Mouse (Mus musculus) midbrain, embryonic 10.5 days (tissue): ENCODE measurements at regions not wholly inside any gene's neighbourhood (a gene's known extent, or its start where the extent isn't known, plus 50 kb on each side); places are given as distances from the start of the nearest gene placed in this dataset.

Experiments used
- DNase-seq: peaks from one replicate; pipeline ENCODE4 v3.0.0-alpha.2; 2017; ENCODE audit warnings: low spot score
- H3K27ac ChIP-seq: fragments of 300-500 bp; sonication (generic); replicated peaks from 2 replicates; pipeline ENCODE4 v1.5.1; 2016; ENCODE audit warnings: mild to moderate bottlenecking
- H3K27me3 ChIP-seq: fragments of 300-500 bp; sonication (generic); 2 replicates; pipeline ENCODE4 v1.6.1; 2016; ENCODE audit warnings: low read depth, mild to moderate bottlenecking; ENCODE audit not compliant: poor library complexity, severe bottlenecking
- H3K36me3 ChIP-seq: fragments of 300-500 bp; sonication (generic); 2 replicates; pipeline ENCODE4 v1.6.1; 2016; ENCODE audit warnings: mild to moderate bottlenecking, moderate library complexity
- H3K4me1 ChIP-seq: fragments of 300-500 bp; sonication (generic); 2 replicates; pipeline ENCODE4 v1.6.1; 2016
- H3K4me3 ChIP-seq: fragments of 300-500 bp; sonication (generic); 2 replicates; pipeline ENCODE4 v1.5.1; 2016; ENCODE audit warnings: mild to moderate bottlenecking, moderate library complexity
- H3K9me3 ChIP-seq: fragments of 300-500 bp; sonication (generic); replicated peaks from 2 replicates; pipeline ENCODE4 v1.6.1; 2016; ENCODE audit warnings: mild to moderate bottlenecking
- WGBS: fragments of 180-500 bp; shearing (Covaris S2); methylation state at CpG from one replicate; pipeline ENCODE4 v1.1.7; 2016; 5-methylcytosine and 5-hydroxymethylcytosine counted together

DNA sequence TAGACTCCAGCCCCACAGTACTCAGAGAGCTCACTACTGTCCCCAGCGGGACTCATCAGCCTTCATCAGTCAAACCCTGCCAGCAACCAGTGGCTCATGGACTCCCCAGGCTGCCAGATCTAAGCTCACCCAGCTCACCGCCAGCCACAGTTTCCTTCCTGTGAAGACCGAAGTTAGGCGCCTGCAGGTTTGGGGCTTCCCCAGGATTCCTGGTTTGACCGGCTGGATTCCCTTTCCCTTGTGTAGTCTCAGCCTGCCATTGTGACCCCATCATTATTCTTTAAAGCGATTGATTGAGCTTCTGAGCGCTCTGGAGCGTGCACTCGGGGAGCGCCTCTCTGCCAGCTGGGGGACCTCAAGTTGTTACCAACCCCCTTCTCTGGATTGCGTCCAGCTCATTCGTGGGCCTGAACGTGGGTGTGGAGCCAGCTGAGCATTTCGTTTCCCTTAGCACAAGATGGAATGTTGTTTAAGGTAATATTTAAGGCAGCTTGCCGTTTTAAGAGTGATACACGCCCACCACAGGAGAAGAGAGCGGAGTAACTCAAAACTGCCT lies 155.2 kb downstream of the Utp6 start:
- Histone ChIP-seq H3K27ac (peak overlapping the region; percentile 34; the same call in 1 of the 2 replicates), H3K27me3 (peaks cover 5% of the 10 kb centered on the region; the same call in 1 of the 2 replicates), H3K4me1 (peaks cover 21% of the 10 kb centered on the region), H3K36me3 (no peaks in the 10 kb centered on the region), H3K4me3 (no peak overlapping the region), H3K9me3 (peaks cover 9% of the 10 kb centered on the region)
- 41% methylated on average over 17 of the region's 17 CpGs for WGBS
- DNase-seq: no peak

DNA sequence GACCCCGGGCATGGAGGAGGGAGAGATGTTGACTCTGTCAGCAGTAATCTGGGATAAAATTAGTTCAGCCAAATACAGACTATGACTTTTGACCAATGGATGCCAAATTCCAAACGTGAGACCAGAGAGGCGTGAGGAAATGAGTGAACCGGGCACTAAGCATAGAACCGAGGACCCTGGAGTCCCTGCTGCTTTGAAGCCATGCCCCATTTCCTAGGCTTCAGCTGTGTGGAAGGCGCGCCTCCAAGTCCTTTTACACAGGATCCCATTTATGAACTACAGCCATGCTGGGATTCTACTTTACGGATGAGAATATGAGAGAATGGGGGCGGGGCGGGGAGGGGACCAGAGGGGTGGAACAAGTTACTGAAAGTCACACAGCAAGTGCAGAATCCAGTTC lies 155.8 kb downstream of the Utp6 start:
- peak overlapping the region; percentile 53; the same call in 1 of the 2 replicates for H3K27ac ChIP-seq

DNA sequence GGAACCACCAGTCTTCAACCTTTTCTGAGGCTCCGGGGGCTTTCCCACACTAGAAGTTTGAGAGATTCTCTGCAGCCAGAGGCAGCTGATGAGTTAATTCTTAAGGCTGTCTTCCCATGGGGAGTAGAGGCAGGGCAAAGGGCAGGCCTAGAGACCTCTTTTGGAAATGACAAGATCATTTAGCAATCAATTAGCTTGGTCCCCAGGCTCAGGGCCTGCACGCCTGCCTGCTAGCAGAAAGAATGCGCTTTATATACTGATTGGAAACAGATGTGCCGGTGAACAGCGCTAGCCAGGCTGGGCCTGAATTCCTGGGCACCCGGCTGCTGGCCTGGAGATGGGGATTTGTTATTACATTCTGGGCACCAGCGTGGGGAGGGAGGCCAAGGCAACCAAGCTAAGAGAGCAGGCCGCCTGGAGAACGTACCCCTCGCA lies 156.2 kb downstream of the Utp6 start:
- no peaks in the 10 kb centered on the region for H3K36me3 ChIP-seq
- WGBS: 63% methylated on average over 10 of the region's 10 CpGs
- peak overlapping the region; percentile 53; the same call in 1 of the 2 replicates for H3K27ac ChIP-seq
- H3K9me3 ChIP-seq: peaks cover 9% of the 10 kb centered on the region
- H3K4me1 ChIP-seq: peaks cover 21% of the 10 kb centered on the region
- peaks cover 5% of the 10 kb centered on the region; the same call in 1 of the 2 replicates for H3K27me3 ChIP-seq
- peak; percentile 55 for DNase-seq
- H3K4me3 ChIP-seq: no peak overlapping the region

More for the DNA sequence above, 155.8 kb downstream of the Utp6 start:
- H3K36me3 ChIP-seq: no peaks in the 10 kb centered on the region
- WGBS: 80% methylated on average over 10 of the region's 10 CpGs
- H3K27me3 ChIP-seq: peaks cover 5% of the 10 kb centered on the region; the same call in 1 of the 2 replicates
- H3K4me1 ChIP-seq: peaks cover 21% of the 10 kb centered on the region
- no peak overlapping the region for H3K4me3 ChIP-seq
- DNase-seq: no peak
- H3K9me3 ChIP-seq: peaks cover 9% of the 10 kb centered on the region

DNA sequence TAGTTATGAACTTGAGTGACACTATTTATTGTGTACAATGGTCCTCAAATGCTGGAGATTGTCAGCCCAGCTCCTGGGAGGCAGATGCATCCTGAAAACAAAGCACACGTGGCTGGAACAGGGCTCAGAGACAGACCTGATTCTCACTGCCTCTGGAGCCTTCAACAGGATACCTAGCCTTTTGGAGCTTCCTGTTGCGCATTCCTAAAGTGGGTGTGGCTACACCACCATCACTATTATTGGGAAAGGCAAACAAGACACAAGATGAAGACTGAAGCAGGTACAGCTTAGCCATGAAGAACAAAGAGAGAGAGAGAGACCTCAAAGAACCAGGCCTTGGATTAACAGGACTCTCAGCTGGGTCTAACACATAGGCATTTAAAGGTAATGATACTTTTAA lies 158.2 kb downstream of the Utp6 start:
- 83% methylated on average over 2 of the region's 2 CpGs for WGBS

DNA sequence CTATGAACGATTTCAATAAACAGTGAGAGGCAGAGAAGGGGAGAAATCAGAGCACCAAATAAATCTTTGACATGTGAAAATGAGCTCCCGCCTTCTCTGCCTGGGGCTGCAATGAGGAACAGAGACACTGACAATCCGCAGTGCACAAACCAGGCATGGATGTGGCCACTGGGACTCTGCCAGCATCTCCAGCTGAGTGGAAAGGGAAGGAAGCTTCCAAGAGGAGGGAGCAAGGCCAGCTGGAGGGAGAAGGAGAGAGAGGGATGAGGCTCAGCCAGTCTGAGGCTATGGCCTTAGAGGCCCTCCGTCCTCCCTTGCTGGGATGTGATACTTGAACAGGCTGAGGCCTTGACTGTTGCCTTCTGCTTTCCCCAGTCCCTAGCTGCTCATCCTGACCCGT lies 159.2 kb downstream of the Utp6 start:
- WGBS: 86% methylated on average over 5 of the region's 5 CpGs
- DNase-seq: no peak
- peaks cover 5% of the 10 kb centered on the region; the same call in 1 of the 2 replicates for H3K27me3 ChIP-seq

More for the DNA sequence above, 158.2 kb downstream of the Utp6 start:
- Histone ChIP-seq H3K36me3 (no peaks in the 10 kb centered on the region), H3K4me3 (no peak overlapping the region), H3K27ac (no peak overlapping the region), H3K27me3 (peaks cover 5% of the 10 kb centered on the region; the same call in 1 of the 2 replicates), H3K4me1 (peaks cover 21% of the 10 kb centered on the region), H3K9me3 (peaks cover 9% of the 10 kb centered on the region)
- DNase-seq: no peak

DNA sequence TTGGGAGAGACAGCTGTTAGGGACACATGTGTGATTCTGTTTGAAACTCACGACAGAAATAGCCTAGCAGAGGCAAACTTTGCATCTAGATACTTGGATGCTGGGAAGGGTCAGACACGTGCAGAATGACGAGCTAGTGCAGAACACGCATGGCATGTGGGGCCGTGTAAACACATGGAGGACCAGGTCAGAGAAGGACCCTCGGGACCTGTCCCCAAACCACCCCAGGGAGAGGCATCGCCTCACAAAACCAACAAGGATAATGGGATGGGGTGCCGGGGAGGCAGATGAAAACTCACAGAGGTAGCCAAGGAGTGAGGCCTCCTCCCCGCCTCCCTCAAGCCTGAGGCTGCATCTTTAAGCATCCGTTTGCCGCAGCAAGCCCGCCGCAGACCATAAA lies 159.6 kb downstream of the Utp6 start:
- Histone ChIP-seq H3K9me3 (peaks cover 9% of the 10 kb centered on the region), H3K36me3 (no peaks in the 10 kb centered on the region), H3K4me1 (peaks cover 21% of the 10 kb centered on the region), H3K27me3 (peaks cover 5% of the 10 kb centered on the region; the same call in 1 of the 2 replicates), H3K4me3 (no peak overlapping the region), H3K27ac (no peak overlapping the region)
- 88% methylated on average over 13 of the region's 13 CpGs for WGBS
- DNase-seq: no peak

More for the DNA sequence above, 159.2 kb downstream of the Utp6 start:
- Histone ChIP-seq H3K36me3 (no peaks in the 10 kb centered on the region), H3K27ac (no peak overlapping the region), H3K4me3 (no peak overlapping the region), H3K9me3 (peaks cover 9% of the 10 kb centered on the region), H3K4me1 (peaks cover 21% of the 10 kb centered on the region)

DNA sequence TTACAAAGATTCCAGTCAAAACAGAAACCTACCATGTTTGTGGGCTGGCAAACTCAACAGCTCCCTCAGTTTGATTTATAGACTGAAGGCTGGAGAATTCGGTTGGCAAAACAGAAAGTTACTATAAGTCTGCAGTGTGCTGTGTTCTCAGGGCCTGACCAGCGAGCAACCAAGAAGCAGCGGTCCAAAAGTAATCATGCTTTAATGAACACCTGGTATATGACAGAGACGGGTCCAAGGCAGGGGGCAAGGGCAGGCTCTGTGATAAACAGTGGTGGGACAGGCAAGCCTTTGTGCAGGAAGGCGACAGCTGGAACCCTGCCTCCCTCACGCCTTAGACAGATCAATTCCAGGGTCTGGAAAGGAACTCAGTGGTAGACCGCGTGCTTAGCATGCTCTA lies 161.9 kb downstream of the Utp6 start:
- 78% methylated on average over 8 of the region's 8 CpGs for WGBS
- H3K27me3 ChIP-seq: peaks cover 5% of the 10 kb centered on the region; the same call in 1 of the 2 replicates
- H3K9me3 ChIP-seq: peaks cover 5% of the 10 kb centered on the region
- peaks cover 10% of the 10 kb centered on the region for H3K4me1 ChIP-seq
- no peak overlapping the region for H3K27ac ChIP-seq
- no peak overlapping the region for H3K4me3 ChIP-seq
- no peak for DNase-seq
- H3K36me3 ChIP-seq: no peaks in the 10 kb centered on the region

DNA sequence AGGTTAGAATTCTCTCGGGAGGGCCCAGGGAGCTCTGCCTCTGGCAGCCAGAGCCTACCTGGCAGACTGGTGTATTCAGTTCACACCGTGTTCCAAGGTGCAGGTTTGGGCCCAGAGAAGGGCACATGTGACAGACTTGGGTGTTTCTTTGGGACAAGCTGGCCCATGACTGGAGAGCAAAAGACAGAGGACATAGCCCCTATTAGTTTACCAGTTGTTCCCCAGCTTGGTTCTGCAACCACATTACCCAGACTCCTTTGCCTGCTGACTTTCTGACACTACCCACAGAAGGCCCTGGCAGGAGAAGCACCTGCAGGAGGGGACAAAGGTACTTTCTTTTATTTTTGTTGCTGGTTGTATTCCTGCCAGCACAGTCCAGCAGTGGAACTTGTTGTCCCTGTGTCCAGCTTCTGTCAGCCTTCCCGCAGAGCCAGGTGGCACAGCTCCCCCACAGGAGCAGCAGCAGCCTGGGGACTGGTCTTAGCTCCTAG lies 173.9 kb downstream of the Utp6 start:
- DNase-seq: no peak
- H3K27me3 ChIP-seq: peaks cover 38% of the 10 kb centered on the region
- H3K9me3 ChIP-seq: no peaks in the 10 kb centered on the region
- H3K36me3 ChIP-seq: no peaks in the 10 kb centered on the region
- 93% methylated on average over 3 of the region's 3 CpGs for WGBS
- no peak overlapping the region for H3K4me3 ChIP-seq
- peak overlapping the region; percentile 70 for H3K27ac ChIP-seq
- H3K4me1 ChIP-seq: peaks cover 59% of the 10 kb centered on the region

DNA sequence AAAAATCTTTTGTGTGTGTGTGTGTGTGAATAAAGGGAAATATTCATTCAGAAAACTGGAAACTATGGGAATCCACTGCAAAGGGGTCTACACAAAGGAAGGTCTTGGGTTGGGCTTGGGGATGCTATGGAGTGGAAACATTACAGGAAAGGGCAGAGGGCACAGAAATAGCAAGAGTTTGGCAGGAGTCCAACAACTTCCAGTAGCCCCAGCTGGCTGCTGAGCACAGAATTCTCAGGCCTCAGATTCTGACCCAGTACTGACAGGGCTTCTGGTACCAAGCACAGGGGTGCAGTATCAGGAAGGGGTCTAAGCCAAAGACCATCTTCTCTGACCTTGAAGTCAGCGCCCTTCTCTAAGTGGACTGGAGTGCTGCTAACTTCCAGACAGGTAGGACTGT lies 174.4 kb downstream of the Utp6 start:
- Histone ChIP-seq H3K9me3 (no peaks in the 10 kb centered on the region), H3K27ac (peak overlapping the region; percentile 70; the same call in 1 of the 2 replicates), H3K36me3 (no peaks in the 10 kb centered on the region), H3K4me1 (peaks cover 57% of the 10 kb centered on the region), H3K4me3 (no peak overlapping the region), H3K27me3 (peaks cover 44% of the 10 kb centered on the region)
- WGBS: 90% methylated on average over 1 of the region's 1 CpGs
- no peak for DNase-seq

DNA sequence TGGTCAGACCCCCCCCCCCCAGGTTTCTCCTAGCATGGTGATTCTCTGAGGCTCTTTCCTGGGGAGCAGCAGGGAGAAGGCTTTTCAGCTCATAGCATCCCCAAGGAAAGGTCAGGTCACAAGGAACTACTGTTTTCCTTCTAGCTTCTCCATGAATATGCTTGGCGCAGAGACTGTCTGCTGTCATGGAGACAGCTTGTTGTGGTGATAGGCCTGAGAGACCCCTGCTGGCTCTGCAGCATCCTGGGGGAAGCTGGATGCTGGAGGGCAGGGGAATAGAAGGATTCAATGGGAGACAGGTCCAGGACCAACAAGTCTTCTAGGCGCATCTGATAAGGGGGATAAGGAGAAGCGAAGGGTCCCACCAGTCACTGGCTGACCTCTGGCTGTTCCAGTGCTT lies 178.1 kb downstream of the Utp6 start:
- Histone ChIP-seq H3K9me3 (no peaks in the 10 kb centered on the region), H3K4me3 (no peak overlapping the region), H3K27ac (no peak overlapping the region), H3K27me3 (peaks cover 70% of the 10 kb centered on the region), H3K4me1 (peaks cover 50% of the 10 kb centered on the region), H3K36me3 (no peaks in the 10 kb centered on the region)
- DNase-seq: no peak
- WGBS: 58% methylated on average over 3 of the region's 3 CpGs

DNA sequence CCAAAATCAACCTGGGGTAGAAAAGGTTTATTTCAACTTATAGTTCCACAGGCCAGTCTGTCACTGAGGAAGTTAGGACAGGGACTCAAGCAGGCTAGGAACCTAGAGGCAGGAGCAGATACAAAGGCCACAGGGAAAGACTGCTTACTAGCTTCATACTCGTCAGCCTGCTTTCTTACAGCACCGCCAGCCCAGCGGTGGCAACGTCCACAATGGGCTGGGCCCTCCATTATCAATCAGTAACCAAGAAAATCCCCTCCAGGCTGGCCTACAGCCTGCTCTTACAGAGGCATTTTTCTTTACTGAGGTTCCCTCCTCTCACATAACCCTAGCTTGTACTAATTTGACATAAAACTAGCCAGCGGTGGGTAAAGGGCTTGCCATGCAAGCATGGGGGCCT lies 180.2 kb downstream of the Utp6 start:
- H3K4me1 ChIP-seq: peaks cover 55% of the 10 kb centered on the region
- no peak overlapping the region for H3K27ac ChIP-seq
- DNase-seq: no peak
- H3K27me3 ChIP-seq: peaks cover 81% of the 10 kb centered on the region
- H3K9me3 ChIP-seq: no peaks in the 10 kb centered on the region
- WGBS: 69% methylated on average over 5 of the region's 5 CpGs
- H3K36me3 ChIP-seq: no peaks in the 10 kb centered on the region
- H3K4me3 ChIP-seq: no peak overlapping the region

DNA sequence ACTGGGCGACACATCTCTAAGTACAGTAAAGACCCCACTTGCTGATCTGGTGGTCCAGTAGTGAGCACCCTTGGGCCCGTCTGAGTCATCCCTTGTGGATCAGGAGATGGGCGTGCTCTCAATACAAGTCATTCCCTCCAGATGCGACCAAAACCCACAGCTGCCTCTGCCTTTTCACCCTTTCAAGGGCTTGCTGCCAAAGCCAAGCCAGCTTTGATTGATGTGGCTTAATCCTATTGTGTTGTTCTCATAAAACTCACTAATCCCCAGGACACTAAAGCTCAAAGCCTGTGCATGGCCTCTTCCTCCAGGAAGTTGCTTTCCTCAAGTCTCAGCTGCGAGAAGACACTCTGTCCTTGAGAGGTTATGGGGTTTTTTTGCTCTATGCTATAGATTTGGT lies 182.4 kb downstream of the Utp6 start:
- 23% methylated on average over 5 of the region's 5 CpGs for WGBS
- no peaks in the 10 kb centered on the region for H3K9me3 ChIP-seq
- peak; percentile 64 for DNase-seq
- peaks cover 78% of the 10 kb centered on the region for H3K27me3 ChIP-seq
- 0 out of 2 replicates have a peak overlapping the region, but pooled peaks have one; percentile 20 for H3K4me3 ChIP-seq
- peak overlapping the region; percentile 56 for H3K27ac ChIP-seq
- H3K36me3 ChIP-seq: no peaks in the 10 kb centered on the region
- peaks cover 63% of the 10 kb centered on the region for H3K4me1 ChIP-seq

DNA sequence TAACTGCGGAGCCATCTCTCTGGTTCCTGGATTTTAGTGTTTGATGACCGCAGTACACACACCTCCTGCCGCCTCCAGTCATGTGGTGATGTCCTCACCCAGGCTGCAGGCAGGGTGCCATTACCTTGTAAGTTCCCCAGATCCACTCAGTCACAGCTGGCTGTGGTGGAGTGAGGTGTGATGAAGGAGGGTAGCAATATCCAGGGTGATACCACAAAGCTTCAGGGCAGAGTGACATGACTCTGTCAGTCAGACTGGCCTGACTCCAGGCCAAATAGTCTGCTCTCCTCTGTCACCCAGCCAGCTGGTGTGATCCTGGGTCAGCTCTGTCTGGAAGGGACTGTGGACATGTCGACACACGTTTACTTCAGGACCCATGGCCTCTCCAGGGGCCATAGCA lies 183.7 kb downstream of the Utp6 start:
- Histone ChIP-seq H3K27me3 (peaks cover 75% of the 10 kb centered on the region), H3K4me3 (no peak overlapping the region), H3K36me3 (no peaks in the 10 kb centered on the region), H3K9me3 (no peaks in the 10 kb centered on the region), H3K27ac (peak overlapping the region; percentile 56), H3K4me1 (peaks cover 56% of the 10 kb centered on the region)
- WGBS: 80% methylated on average over 5 of the region's 5 CpGs
- no peak for DNase-seq
